Mouse (Mus musculus) layer of hippocampus, adult 9-10 months (tissue): ENCODE measurements at regions not wholly inside any gene's neighbourhood (a gene's known extent, or its start where the extent isn't known, plus 50 kb on each side); places are given as distances from the start of the nearest gene placed in this dataset.

Experiments used
- DNase-seq: peaks from one replicate; pipeline ENCODE4 v3.0.0; 2022; ENCODE audit warnings: low spot score

DNA sequence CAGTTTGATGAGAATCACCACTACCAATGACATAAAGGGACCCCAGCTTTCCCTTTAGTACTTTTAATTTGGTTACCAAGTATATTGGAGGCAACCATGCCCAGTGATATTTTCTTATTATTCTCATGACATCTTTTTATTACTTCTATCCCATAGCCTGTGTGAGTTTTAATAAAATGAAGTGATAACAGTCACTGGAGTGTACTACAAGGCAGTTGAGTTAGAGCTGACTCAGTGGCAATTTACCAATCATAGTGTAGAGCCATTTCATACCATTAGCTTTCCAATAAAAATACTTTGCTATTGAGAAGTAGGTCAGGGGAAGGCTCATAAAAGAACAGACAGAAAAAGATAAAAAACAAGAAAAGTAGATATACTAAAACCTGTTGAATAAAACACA lies 353.2 kb upstream of the Galntl6 start:
- no peak for DNase-seq

- DNase-seq: no peak
These were observed 320.4 kb upstream of the Galntl6 start for GRCm38 (mm10) chr8:59232799-59233198.

- DNase-seq: no peak
These were observed 312.2 kb upstream of the Galntl6 start for GRCm38 (mm10) chr8:59224665-59225064.

DNA sequence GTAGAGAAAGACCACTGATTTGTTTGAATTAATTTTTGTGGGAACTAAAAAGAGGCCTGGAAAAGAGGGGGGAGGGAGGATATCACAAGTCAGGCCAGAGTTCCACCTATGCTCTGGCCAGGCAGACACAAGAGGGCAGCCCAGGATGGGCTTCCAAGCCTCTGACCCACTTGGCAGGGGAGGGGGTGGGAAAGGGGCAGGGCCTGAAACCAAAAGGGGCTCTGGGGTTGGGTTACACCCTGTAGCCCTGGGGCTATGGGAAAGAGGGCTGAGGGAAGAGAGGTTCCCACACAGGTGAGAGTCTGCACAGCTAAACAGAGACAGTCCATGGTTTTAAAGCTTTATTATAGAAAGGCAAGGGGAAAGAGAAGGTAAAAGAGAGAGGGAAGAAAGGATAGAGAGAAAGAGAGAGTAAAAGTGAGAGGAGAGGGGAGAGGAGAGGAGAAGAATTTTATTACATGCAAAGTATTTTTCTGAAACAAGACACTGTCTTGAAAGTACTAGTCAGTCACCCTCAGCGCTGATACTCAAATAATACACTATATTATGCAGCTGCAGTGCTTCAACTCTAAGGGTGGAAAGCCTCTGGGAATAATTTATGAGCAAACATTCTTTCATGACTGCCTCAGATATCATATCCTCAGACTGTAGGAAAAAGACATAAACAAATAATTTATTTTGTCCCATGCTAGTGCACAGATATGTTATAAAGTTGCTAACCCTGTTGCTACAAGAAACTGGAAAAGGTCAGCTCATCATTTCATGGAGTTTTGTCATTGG lies 262.3 kb upstream of the Galntl6 start:
- DNase-seq: no peak

DNA sequence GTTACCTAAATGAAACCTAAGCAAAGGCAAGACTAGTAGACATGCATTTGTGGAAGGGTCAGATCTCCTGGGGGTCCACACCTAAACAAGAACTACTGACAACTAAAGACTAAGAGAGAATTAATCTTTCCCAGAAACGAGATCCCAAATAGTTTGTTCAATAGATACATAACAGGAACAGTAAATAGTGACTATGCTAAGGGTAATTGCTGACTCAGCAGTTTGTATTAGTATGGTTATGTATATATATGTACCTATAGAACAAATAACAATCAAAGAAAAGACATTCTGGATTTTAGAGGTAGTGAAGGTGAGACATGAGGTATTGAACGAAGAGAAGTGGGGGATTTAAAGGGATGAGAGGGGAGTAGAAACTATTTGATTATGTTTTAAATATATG lies 218.3 kb upstream of the Galntl6 start:
- DNase-seq: no peak

DNA sequence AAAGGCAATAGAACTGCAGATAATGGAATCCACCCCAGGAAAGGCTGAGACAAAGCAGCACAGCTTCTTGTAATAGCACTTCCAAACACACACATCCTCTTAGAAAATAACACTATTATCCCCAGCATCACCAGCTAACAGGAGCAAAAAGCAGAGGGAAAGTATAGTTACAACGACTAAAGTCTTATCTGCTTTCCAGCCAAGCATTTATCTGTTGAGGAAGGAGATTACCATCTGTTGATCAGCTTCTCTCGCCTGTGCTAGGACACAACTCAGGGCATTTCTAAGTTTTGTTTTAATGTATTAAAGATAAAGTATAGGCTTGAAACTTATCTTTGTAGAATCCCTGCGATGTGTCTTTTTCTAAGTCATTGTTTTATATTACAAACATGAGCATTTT lies 200.8 kb upstream of the Galntl6 start:
- no peak for DNase-seq

- DNase-seq: peak; percentile 3
These were observed 178.9 kb upstream of the Galntl6 start for GRCm38 (mm10) chr8:59091274-59091856.
